Mouse (Mus musculus) layer of hippocampus, postnatal 36 days (tissue): ENCODE data around the gene Loxl3. TPM values are rescaled to one million over a fixed set of nuclear protein-coding genes. Genes with fewer than 3 reads are reported as not detected.

Experiments used
- DNase-seq, 2 experiments: peaks; one replicate each; pipeline ENCODE4 v3.0.0; 2022
- microRNA-seq, 2 experiments: library from miRNA; unstranded; fragments of <30 nt; microRNA quantifications; one replicate each; pipeline ENCODE4 v1.2.0; 2021
- total RNA-seq, 2 experiments: library from RNA; stranded (reverse); gene quantifications; 2 replicates each; pipeline ENCODE4 v1.2.3; 2021

Loxl3 gene
- total RNA-seq, 2 experiments from 2014 or later = 4.1 to 5.4 TPM

- DNase-seq = no peak
Measured at GRCm38 (mm10) chr6:83087205-83087925, 53.4 kb downstream of the Loxl3 start.

- DNase-seq = no peak
Measured at GRCm38 (mm10) chr6:83087926-83088260, 53.9 kb downstream of the Loxl3 start.

GRCm38 (mm10) chr6:83092416-83093127 is 58.6 kb downstream of the Loxl3 start:
- DNase-seq = no peak

DNA sequence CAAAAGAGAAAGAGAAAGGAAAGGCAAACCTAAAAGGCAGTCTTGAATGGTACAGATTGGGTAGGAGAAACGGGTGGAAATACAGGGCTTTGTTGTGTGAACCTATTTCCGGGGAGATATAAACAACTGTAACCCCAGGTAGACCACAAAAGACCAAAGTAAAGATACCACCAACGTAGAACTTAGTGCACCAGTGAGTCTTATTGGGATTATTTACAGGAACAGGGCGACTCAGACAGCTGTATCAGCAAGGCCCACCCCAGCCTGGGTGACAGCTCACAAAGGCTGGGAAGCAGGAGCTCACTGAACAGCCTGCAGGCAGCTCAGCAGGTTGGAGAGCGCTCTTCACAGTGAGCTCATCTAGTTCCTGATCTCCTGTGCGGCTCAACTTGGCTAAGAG is 62.0 kb downstream of the Loxl3 start:
- DNase-seq = no peak

GRCm38 (mm10) chr6:83098411-83098810 is 64.4 kb downstream of the Loxl3 start:
- no peak for DNase-seq

DNA sequence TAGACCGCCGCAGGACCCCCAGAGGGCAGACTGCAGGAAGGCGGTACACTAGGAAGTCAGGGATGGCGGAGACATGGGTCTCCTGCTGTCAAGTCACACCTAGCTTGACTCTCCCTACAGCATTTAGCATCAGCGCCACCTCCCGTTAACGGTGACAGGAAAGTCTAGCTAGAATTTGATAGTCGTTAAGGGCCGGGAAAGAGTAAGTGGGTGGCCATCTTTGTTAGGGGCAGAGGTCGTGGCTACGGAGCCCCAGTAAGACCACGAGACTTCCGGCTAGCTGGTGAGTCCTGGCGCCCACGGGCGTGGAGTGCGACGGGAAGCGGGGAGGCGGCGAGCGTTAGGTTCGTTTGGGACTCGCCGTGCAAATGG is 67.3 kb downstream of the Loxl3 start, which contains the start of the genes Ccdc142 and Gm42688:
Gene Ccdc142 (plus strand): TSS at position 286 of the 372 bp plus-strand sequence.
Gene Gm42688 (plus strand): TSS at position 302 of the 372 bp plus-strand sequence.
- peak; percentile 84 to 86 for DNase-seq

DNA sequence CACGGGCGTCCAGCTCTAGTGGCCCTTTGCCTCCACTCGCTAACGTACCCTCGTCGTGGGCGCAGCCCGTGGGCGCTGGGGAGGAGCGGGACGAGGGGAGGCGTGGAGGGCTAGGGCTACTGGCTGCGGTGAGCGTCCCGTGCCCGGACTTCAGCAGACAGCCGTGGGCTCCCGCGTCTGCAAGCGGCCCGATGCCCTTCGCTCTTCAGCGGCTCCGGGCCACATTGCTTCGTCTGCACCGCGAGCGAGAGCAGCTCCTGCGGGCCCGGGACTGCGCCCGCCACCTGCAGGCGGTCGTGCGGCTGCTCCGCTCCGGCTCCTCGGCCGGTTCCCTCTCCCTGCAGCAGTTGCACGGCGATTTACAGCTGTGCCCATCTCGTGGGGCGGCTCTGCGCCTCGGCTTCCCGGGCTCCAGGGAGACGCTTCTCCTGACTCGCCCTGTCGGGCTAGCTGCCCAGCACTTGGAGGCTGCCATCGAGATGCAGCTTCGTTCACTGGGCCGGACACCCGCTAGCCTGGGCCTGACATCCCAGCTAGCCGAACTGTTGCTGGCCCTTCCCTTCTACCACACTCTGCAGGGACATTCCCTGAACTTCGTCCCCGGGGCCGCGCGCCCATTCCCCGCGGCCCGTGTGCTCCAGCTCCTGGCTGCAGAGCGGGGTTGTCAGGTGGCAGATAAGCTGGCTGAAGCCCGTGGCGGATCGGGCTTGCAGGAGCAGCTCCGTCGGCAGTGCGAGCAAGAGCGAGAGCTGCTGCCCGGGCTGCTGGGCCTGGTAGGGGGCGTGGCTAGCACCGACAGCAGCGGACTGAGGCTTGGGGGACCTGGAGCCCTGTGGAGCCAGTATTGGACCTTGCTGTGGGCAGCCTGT is 67.9 kb downstream of the Loxl3 start:
- peak; percentile 54 to 67 for DNase-seq

Small RNAs within 50 kb of the gene (microRNA-seq; reads per million reads assigned to microRNA genes)
- gene Mir3470a = 0 reads per million in 2 experiments
- gene Mir7040 = 0 to 0.21 reads per million in 2 experiments

Other genes with a start within 250 kb of the Loxl3 start
- gene Sema4f, start 94.4 kb upstream of the Loxl3 start, total RNA-seq = 10 to 100 TPM; 41.0 to 41.2 TPM
- not detected for gene M1ap, start 87.3 kb upstream of the Loxl3 start, total RNA-seq
- 1 to 10 TPM; 2.5 to 2.6 TPM for gene Dok1, start 702 bp upstream of the Loxl3 start, total RNA-seq
- gene Aup1, start 20.3 kb downstream of the Loxl3 start, total RNA-seq = 100 to 1,000 TPM; 121 to 142 TPM
- 10 to 100 TPM; 47.1 to 49.0 TPM for gene Htra2, start 21.1 kb downstream of the Loxl3 start, total RNA-seq
- gene Dqx1, start 23.7 kb downstream of the Loxl3 start, total RNA-seq = under 1 TPM; 0.40 to 0.94 TPM
- not detected for gene Tlx2, start 36.1 kb downstream of the Loxl3 start, total RNA-seq
- 10 to 100 TPM; 33.9 to 34.9 TPM for gene Pcgf1, start 43.7 kb downstream of the Loxl3 start, total RNA-seq
- under 1 TPM in 1 of 2 experiments, not detected in 1; 0.48 TPM for gene Lbx2, start 52.2 kb downstream of the Loxl3 start, total RNA-seq
- gene Ccdc142, start 67.4 kb downstream of the Loxl3 start, total RNA-seq = 1 to 10 TPM; 8.0 to 8.2 TPM
- gene Gm42688, start 67.4 kb downstream of the Loxl3 start, total RNA-seq = 1 to 10 TPM; 5.8 to 7.0 TPM
- 10 to 100 TPM; 64.4 to 69.9 TPM for gene Mrpl53, start 74.9 kb downstream of the Loxl3 start, total RNA-seq
- 10 to 100 TPM; 28.0 to 28.9 TPM for gene Mogs, start 81.3 kb downstream of the Loxl3 start, total RNA-seq
- gene Wbp1, start 87.4 kb downstream of the Loxl3 start, total RNA-seq = 10 to 100 TPM; 58.2 to 61.4 TPM
- gene Ino80b, start 91.3 kb downstream of the Loxl3 start, total RNA-seq = 10 to 100 TPM; 21.2 to 23.5 TPM
- 10 to 100 TPM; 75.9 to 90.3 TPM for gene Rtkn, start 101.3 kb downstream of the Loxl3 start, total RNA-seq
- 10 to 100 TPM; 24.2 to 25.3 TPM for gene Wdr54, start 122.2 kb downstream of the Loxl3 start, total RNA-seq
- 10 to 100 TPM; 23.4 to 24.0 TPM for gene 1700003E16Rik, start 122.2 kb downstream of the Loxl3 start, total RNA-seq
- 100 to 1,000 TPM; 384 to 404 TPM for gene Dctn1, start 131.7 kb downstream of the Loxl3 start, total RNA-seq
- 1 to 10 TPM in 1 of 2 experiments, under 1 TPM in 1; 0.57 to 2.8 TPM for gene Slc4a5, start 185.7 kb downstream of the Loxl3 start, total RNA-seq